Mouse (Mus musculus): ENCODE measurements around the gene Brca2. TPM values are rescaled to one million over a fixed set of nuclear protein-coding genes. Genes with fewer than 3 reads are reported as not detected.
A peak's percentile ranks its signal among the peaks of the same experiment; 100 is the strongest.

The Brca2 gene
- polyA plus RNA-seq, 1 experiment from 2014 or later, result 21.6 TPM

GRCm38 (mm10) chr5:150574403-150574802 is 52.0 kb downstream of the Brca2 start:
- Histone ChIP-seq H3K36me3 (ENCODE audit: control insufficient read depth, insufficient read depth, low read length) (peaks cover 9% of the 10 kb centered on the region), H3K4me1 (ENCODE audit: control insufficient read depth, insufficient read depth, low read length) (no peaks in the 10 kb centered on the region), H3K4me2 (no peak overlapping the region), H3K27ac (ENCODE audit: low read depth, low read length) (no peak overlapping the region), H3K27me3 (ENCODE audit: control insufficient read depth, insufficient read depth, low read length) (no peaks in the 10 kb centered on the region), H3K9ac (ENCODE audit: low read depth, low read length) (no peak overlapping the region), H3K4me3 (ENCODE audit: low read depth, low read length) (no peak overlapping the region), H3K9me3 (replicated peaks; ENCODE audit: control insufficient read depth, low read length) (no peaks in the 10 kb centered on the region)
- no peak for ATAC-seq (replicated peaks; ENCODE audit: insufficient number of reproducible peaks, low FRiP score, low TSS enrichment)
- 90% methylated on average over 3 of the region's 3 CpGs for WGBS (ENCODE audit: insufficient replicate concordance)

DNA sequence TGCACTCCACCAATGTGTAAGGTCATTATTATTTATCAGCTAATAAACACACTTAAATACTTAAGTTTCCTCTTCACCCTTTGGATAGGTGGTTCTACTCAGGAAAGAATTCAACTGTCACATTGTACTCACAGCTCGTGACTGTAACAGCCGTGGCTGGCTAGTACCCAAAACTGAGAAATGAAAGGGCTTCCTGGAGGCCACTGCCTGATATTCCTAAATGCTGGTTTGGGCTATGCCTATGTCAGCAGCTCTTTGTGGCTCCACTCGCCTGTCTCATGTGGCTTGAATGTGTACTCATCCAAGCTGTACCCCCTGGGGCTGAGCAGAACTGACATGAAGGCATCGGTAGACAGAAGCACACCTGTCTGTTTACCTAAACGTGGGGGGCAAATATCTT is 52.5 kb downstream of the Brca2 start:
- no peaks in the 10 kb centered on the region for H3K9me3 ChIP-seq (replicated peaks; ENCODE audit: control insufficient read depth, low read length)
- no peaks in the 10 kb centered on the region for H3K27me3 ChIP-seq (ENCODE audit: control insufficient read depth, insufficient read depth, low read length)
- peaks cover 9% of the 10 kb centered on the region for H3K36me3 ChIP-seq (ENCODE audit: control insufficient read depth, insufficient read depth, low read length)
- no peak overlapping the region for H3K4me3 ChIP-seq (ENCODE audit: low read depth, low read length)
- H3K9ac ChIP-seq (ENCODE audit: low read depth, low read length), result no peak overlapping the region
- no peak overlapping the region for H3K4me2 ChIP-seq
- H3K4me1 ChIP-seq (ENCODE audit: control insufficient read depth, insufficient read depth, low read length), result no peaks in the 10 kb centered on the region
- no peak overlapping the region for H3K27ac ChIP-seq (ENCODE audit: low read depth, low read length)
- no peak for ATAC-seq (replicated peaks; ENCODE audit: insufficient number of reproducible peaks, low FRiP score, low TSS enrichment)
- WGBS (ENCODE audit: insufficient replicate concordance), result 82% methylated on average over 5 of the region's 5 CpGs

DNA sequence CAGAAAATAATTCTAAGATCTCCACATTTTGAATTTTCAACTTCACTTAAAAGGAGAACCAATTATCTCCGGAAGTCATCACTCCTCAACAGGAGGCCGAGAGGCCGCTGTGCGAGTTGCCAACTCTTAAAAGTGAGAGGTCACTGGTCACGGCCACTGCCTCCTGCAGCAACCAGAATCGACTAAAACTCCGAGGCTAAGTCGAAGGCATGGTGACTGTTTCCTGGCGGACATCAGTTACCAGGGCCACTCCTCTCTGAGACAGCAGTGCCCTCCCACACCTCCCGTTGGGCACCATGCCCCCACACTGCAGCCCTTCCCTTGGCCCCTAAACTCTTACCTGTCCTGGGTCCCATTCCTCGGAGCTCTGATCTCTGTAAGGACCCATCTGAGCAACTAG is 54.4 kb downstream of the Brca2 start:
- Histone ChIP-seq H3K9me3 (replicated peaks; ENCODE audit: control insufficient read depth, low read length) (no peaks in the 10 kb centered on the region), H3K9ac (ENCODE audit: low read depth, low read length) (no peak overlapping the region), H3K4me1 (ENCODE audit: control insufficient read depth, insufficient read depth, low read length) (no peaks in the 10 kb centered on the region), H3K36me3 (ENCODE audit: control insufficient read depth, insufficient read depth, low read length) (peaks cover 9% of the 10 kb centered on the region), H3K4me3 (ENCODE audit: low read depth, low read length) (no peak overlapping the region), H3K27ac (ENCODE audit: low read depth, low read length) (no peak overlapping the region), H3K27me3 (ENCODE audit: control insufficient read depth, insufficient read depth, low read length) (no peaks in the 10 kb centered on the region), H3K4me2 (no peak overlapping the region)
- ATAC-seq (replicated peaks; ENCODE audit: insufficient number of reproducible peaks, low FRiP score, low TSS enrichment), result no peak
- WGBS (ENCODE audit: insufficient replicate concordance), result 77% methylated on average over 11 of the region's 11 CpGs

DNA sequence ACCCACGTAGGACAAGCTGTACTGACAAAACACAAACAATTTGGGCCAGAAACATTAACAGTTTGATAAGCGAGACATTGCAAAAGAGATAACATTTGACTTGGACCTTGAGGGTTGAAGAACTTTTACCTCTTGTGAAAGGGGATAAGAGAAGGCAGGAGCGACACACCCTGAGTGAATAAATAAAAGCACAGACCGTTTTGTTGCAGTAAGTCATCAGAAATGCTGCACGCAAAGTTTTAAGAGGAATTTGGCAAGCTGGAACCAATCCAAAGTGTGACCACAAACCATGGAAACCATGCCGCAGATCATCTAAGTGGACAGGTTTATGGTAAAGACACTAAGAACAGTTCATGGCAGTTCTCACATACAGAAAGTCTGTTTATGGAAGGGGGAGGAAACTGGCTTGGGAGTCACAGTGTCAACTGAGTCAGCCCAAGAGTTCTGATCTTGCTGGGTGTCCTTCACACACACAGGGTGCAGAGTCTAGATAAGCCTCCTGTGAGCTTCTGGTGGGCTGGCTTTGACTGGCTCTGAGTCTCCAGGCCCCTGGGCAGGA is 56.3 kb downstream of the Brca2 start:
- WGBS (ENCODE audit: insufficient replicate concordance), result 71% methylated on average over 6 of the region's 6 CpGs
- no peak overlapping the region for H3K9ac ChIP-seq (ENCODE audit: low read depth, low read length)
- H3K27me3 ChIP-seq (ENCODE audit: control insufficient read depth, insufficient read depth, low read length), result no peaks in the 10 kb centered on the region
- H3K4me3 ChIP-seq (ENCODE audit: low read depth, low read length), result no peak overlapping the region
- ATAC-seq (replicated peaks; ENCODE audit: insufficient number of reproducible peaks, low FRiP score, low TSS enrichment), result peak; percentile 88
- H3K4me2 ChIP-seq, result no peak overlapping the region
- no peaks in the 10 kb centered on the region for H3K36me3 ChIP-seq (ENCODE audit: control insufficient read depth, insufficient read depth, low read length)
- no peaks in the 10 kb centered on the region for H3K9me3 ChIP-seq (replicated peaks; ENCODE audit: control insufficient read depth, low read length)
- H3K4me1 ChIP-seq (ENCODE audit: control insufficient read depth, insufficient read depth, low read length), result no peaks in the 10 kb centered on the region
- peak overlapping the region; percentile 7; the same call in 1 of the 2 replicates for H3K27ac ChIP-seq (ENCODE audit: low read depth, low read length)

- ATAC-seq (replicated peaks; ENCODE audit: insufficient number of reproducible peaks, low FRiP score, low TSS enrichment), result no peak
- no peak overlapping the region for H3K9ac ChIP-seq (ENCODE audit: low read depth, low read length)
- no peak overlapping the region for H3K27ac ChIP-seq (ENCODE audit: low read depth, low read length)
- no peak overlapping the region for H3K4me3 ChIP-seq (ENCODE audit: low read depth, low read length)
- H3K36me3 ChIP-seq (ENCODE audit: control insufficient read depth, insufficient read depth, low read length), result no peaks in the 10 kb centered on the region
- WGBS (ENCODE audit: insufficient replicate concordance), result 62% methylated on average over 6 of the region's 6 CpGs
- H3K4me1 ChIP-seq (ENCODE audit: control insufficient read depth, insufficient read depth, low read length), result no peaks in the 10 kb centered on the region
- H3K27me3 ChIP-seq (ENCODE audit: control insufficient read depth, insufficient read depth, low read length), result no peaks in the 10 kb centered on the region
- H3K9me3 ChIP-seq (replicated peaks; ENCODE audit: control insufficient read depth, low read length), result no peaks in the 10 kb centered on the region
- H3K4me2 ChIP-seq, result no peak overlapping the region
Measured at GRCm38 (mm10) chr5:150581180-150581579, 58.8 kb downstream of the Brca2 start.

DNA sequence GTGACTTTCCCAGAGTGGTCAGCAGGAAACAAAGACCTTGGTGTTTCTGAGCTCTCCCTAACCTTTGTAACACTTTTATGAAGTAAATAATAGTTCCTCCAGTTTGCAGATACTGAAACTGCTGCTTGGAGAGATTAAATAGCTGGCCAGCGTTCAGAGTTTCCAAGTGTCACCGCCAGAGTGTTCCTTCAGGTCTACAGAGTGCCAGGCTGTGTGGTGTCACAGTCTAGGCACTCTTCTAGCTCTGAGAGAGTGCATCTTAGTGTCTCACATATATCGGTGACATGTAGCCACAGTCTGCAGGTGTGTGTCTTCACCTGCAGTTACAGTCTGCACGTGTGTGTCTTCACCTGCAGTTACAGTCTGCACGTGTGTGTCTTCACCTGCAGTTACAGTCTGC is 60.8 kb downstream of the Brca2 start:
- Histone ChIP-seq H3K9me3 (replicated peaks; ENCODE audit: control insufficient read depth, low read length) (no peaks in the 10 kb centered on the region), H3K27me3 (ENCODE audit: control insufficient read depth, insufficient read depth, low read length) (no peaks in the 10 kb centered on the region), H3K4me2 (no peak overlapping the region), H3K9ac (ENCODE audit: low read depth, low read length) (no peak overlapping the region), H3K27ac (ENCODE audit: low read depth, low read length) (no peak overlapping the region), H3K4me3 (ENCODE audit: low read depth, low read length) (no peak overlapping the region), H3K36me3 (ENCODE audit: control insufficient read depth, insufficient read depth, low read length) (no peaks in the 10 kb centered on the region), H3K4me1 (ENCODE audit: control insufficient read depth, insufficient read depth, low read length) (no peaks in the 10 kb centered on the region)
- WGBS (ENCODE audit: insufficient replicate concordance), result 77% methylated on average over 5 of the region's 5 CpGs
- ATAC-seq (replicated peaks; ENCODE audit: insufficient number of reproducible peaks, low FRiP score, low TSS enrichment), result no peak

DNA sequence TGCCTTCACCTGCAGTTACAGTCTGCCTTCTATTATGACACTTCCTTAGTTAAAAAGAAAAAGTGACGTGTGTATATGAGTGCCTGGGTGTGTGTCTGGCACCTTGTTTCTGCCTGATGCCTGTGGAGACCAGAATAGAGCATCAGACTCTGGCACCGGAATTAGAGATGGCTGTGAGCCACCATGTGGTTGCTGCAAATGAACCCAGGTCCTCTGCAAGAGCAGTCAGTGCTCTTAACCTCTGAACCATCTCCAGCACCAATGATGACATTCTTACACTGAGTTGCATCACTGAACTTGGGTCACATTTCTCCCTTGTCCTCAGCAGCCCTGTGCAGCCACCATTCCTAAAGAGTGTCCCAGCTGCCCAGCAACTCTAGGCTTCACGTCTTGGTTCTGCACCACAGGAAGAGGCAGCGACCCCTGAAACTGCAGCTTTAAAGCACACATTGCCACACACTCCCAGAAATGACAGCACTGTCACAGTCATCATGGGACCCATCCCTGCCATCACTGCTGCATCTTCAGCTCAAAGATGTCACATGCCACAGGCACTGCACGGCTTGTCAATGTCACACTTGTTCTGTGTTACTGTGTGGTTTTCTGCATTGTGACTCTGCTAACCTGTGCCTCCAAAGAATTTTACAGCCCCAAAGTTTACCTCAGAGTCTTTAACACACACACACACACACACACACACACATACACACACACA is 61.3 kb downstream of the Brca2 start:
- no peak for ATAC-seq (replicated peaks; ENCODE audit: insufficient number of reproducible peaks, low FRiP score, low TSS enrichment)
- Histone ChIP-seq H3K36me3 (ENCODE audit: control insufficient read depth, insufficient read depth, low read length) (no peaks in the 10 kb centered on the region), H3K4me3 (ENCODE audit: low read depth, low read length) (no peak overlapping the region), H3K4me1 (ENCODE audit: control insufficient read depth, insufficient read depth, low read length) (no peaks in the 10 kb centered on the region), H3K27ac (ENCODE audit: low read depth, low read length) (no peak overlapping the region), H3K9me3 (replicated peaks; ENCODE audit: control insufficient read depth, low read length) (no peaks in the 10 kb centered on the region), H3K4me2 (no peak overlapping the region), H3K27me3 (ENCODE audit: control insufficient read depth, insufficient read depth, low read length) (no peaks in the 10 kb centered on the region), H3K9ac (ENCODE audit: low read depth, low read length) (no peak overlapping the region)
- 64% methylated on average over 5 of the region's 5 CpGs for WGBS (ENCODE audit: insufficient replicate concordance)

DNA sequence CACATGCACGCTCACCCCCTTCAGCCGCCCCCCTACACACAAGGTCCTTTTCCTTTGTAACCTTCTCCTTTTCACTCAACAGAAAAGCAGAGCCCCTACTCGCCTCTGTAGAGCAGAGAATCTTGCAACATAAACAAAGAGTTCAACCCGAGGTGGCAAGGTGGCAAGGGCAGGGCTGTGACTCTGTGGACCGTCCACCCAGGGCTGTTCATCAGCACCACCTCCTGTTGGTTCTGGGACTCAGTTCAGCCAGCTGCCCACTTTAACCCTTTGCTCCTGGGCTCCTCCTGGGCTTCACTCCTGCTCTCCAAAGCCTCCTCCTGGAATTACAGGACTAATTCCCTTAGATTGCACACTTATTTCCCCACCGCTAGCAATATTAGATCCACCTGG is 61.9 kb downstream of the Brca2 start:
- Histone ChIP-seq H3K9me3 (replicated peaks; ENCODE audit: control insufficient read depth, low read length) (no peaks in the 10 kb centered on the region), H3K4me2 (no peak overlapping the region), H3K27ac (ENCODE audit: low read depth, low read length) (no peak overlapping the region), H3K4me1 (ENCODE audit: control insufficient read depth, insufficient read depth, low read length) (no peaks in the 10 kb centered on the region), H3K36me3 (ENCODE audit: control insufficient read depth, insufficient read depth, low read length) (no peaks in the 10 kb centered on the region), H3K4me3 (ENCODE audit: low read depth, low read length) (no peak overlapping the region), H3K27me3 (ENCODE audit: control insufficient read depth, insufficient read depth, low read length) (no peaks in the 10 kb centered on the region), H3K9ac (ENCODE audit: low read depth, low read length) (no peak overlapping the region)
- no peak for ATAC-seq (replicated peaks; ENCODE audit: insufficient number of reproducible peaks, low FRiP score, low TSS enrichment)
- 49% methylated on average over 6 of the region's 6 CpGs for WGBS (ENCODE audit: insufficient replicate concordance)

DNA sequence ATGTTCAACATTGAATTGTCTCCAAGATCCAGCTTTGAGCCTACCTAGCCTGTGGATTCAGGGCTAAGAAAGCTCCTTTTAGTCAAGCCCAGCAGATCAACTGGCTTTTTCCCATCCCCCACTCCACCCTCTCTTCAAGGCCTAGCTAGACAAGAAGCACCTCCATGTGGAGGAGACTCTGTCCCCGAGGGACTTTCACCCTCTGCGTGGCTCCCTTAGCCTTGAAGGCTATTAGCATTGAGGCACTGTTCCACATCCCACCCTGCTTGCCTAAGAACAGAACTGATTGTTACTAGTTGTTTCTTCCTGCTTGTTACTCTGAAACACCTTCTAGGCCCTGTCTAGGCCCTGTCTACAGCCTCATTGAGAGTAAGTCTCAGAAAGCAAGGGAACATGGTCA is 67.5 kb downstream of the Brca2 start:
- no peaks in the 10 kb centered on the region for H3K36me3 ChIP-seq (ENCODE audit: control insufficient read depth, insufficient read depth, low read length)
- H3K27me3 ChIP-seq (ENCODE audit: control insufficient read depth, insufficient read depth, low read length), result peaks cover 16% of the 10 kb centered on the region
- no peaks in the 10 kb centered on the region for H3K9me3 ChIP-seq (replicated peaks; ENCODE audit: control insufficient read depth, low read length)
- no peak overlapping the region for H3K9ac ChIP-seq (ENCODE audit: low read depth, low read length)
- H3K4me1 ChIP-seq (ENCODE audit: control insufficient read depth, insufficient read depth, low read length), result peaks cover 3% of the 10 kb centered on the region; the same call in 1 of the 2 replicates
- H3K4me2 ChIP-seq, result no peak overlapping the region
- 54% methylated on average over 2 of the region's 2 CpGs for WGBS (ENCODE audit: insufficient replicate concordance)
- no peak overlapping the region for H3K4me3 ChIP-seq (ENCODE audit: low read depth, low read length)
- no peak for ATAC-seq (replicated peaks; ENCODE audit: insufficient number of reproducible peaks, low FRiP score, low TSS enrichment)
- H3K27ac ChIP-seq (ENCODE audit: low read depth, low read length), result no peak overlapping the region

All from heart, embryonic 11.5 days (tissue).